Mouse (Mus musculus) liver, embryonic 11.5 days (tissue): ENCODE results near the gene Gm3453. TPM values are rescaled to one million over a fixed set of nuclear protein-coding genes. Genes with fewer than 3 reads are reported as not detected.
"Not testable (repeated sequence)": the region's sequence is repeated elsewhere in the genome, so short reads cannot be mapped to it uniquely, and the experiment has no call there.

ENCODE experiments used
- ATAC-seq: fragments of 200-750 bp; cut with Nextera tagmentation; replicated peaks from 2 replicates; pipeline ENCODE4 v1.8.0; 2017; ENCODE audit warnings: moderate number of reproducible peaks, mild to moderate bottlenecking, moderate TSS enrichment, moderate library complexity; ENCODE audit not compliant: low FRiP score
- DNase-seq: peaks from one replicate; pipeline ENCODE4 v3.0.0-alpha.2; 2017; ENCODE audit warnings: low spot score
- H3K27ac ChIP-seq: fragments of 300-500 bp; sonication (generic); 2 replicates; pipeline ENCODE4 v1.5.1; 2014; ENCODE audit warnings: mild to moderate bottlenecking, low read depth, low read length, control low read depth
- H3K27me3 ChIP-seq: fragments of 300-500 bp; sonication (generic); replicated peaks from 2 replicates; pipeline ENCODE4 v1.6.1; 2014; ENCODE audit warnings: low read length, mixed read lengths; ENCODE audit not compliant: control insufficient read depth, insufficient read depth
- H3K36me3 ChIP-seq: fragments of 300-500 bp; sonication (generic); 2 replicates; pipeline ENCODE4 v1.6.1; 2014; ENCODE audit warnings: mild to moderate bottlenecking, low read length, moderate library complexity, mixed read lengths; ENCODE audit not compliant: control insufficient read depth, insufficient read depth
- H3K4me1 ChIP-seq: fragments of 300-500 bp; sonication (generic); replicated peaks from 2 replicates; pipeline ENCODE4 v1.6.1; 2014; ENCODE audit warnings: low read length, mixed read lengths; ENCODE audit not compliant: control insufficient read depth, insufficient read depth
- H3K4me2 ChIP-seq: fragments of 300-500 bp; sonication (generic); 2 replicates; pipeline ENCODE4 v1.6.1; 2014; ENCODE audit warnings: mild to moderate bottlenecking, control low read depth, moderate library complexity
- H3K4me3 ChIP-seq: fragments of 300-500 bp; sonication (generic); 2 replicates; pipeline ENCODE4 v1.5.1; 2014; ENCODE audit warnings: low read depth, low read length, control low read depth
- H3K9ac ChIP-seq: fragments of 300-500 bp; sonication (generic); 2 replicates; pipeline ENCODE4 v1.6.1; 2014; ENCODE audit warnings: low read depth, low read length, control low read depth
- H3K9me3 ChIP-seq: fragments of 300-500 bp; sonication (generic); 2 replicates; pipeline ENCODE4 v1.6.1; 2016; ENCODE audit warnings: low read length, inconsistent platforms, mixed read lengths; ENCODE audit not compliant: control insufficient read depth
- WGBS: fragments of 180-500 bp; shearing (Covaris S2); extraction: QIAGEN DNeasy Blood & Tissue Kit; methylation state at CpG from one replicate; pipeline ENCODE4 v1.1.7; 2014; 5-methylcytosine and 5-hydroxymethylcytosine counted together
- polyA plus RNA-seq: library from polyadenylated mRNA; unstranded; fragments of >200 nt; fragmentation: Nextera tagmentation; extraction: Ambion mirVana; gene quantifications from 2 replicates; pipeline ENCODE4 v1.2.1, GENCODE M21; 2014

Gm3453 gene
- not detected in 2 replicates for polyA plus RNA-seq

- H3K4me2 ChIP-seq, DNase-seq, H3K9ac ChIP-seq, H3K9me3 ChIP-seq, H3K4me1 ChIP-seq, H3K36me3 ChIP-seq, H3K27ac ChIP-seq, H3K4me3 ChIP-seq, H3K27me3 ChIP-seq, ATAC-seq: not testable (repeated sequence)
- WGBS: 39% methylated on average over 2 of the region's 2 CpGs
Measured at GRCm38 (mm10) chr14:5979037-5979436, at the start of gene Gm3453. Gene Gm3453, minus strand, starts transcription at chr14:5979137.

GRCm38 (mm10) chr14:5987136-5987535, 8.2 kb upstream of the Gm3453 start:
- H3K4me2 ChIP-seq, H3K27me3 ChIP-seq, H3K9ac ChIP-seq, DNase-seq, H3K4me3 ChIP-seq, ATAC-seq, H3K36me3 ChIP-seq, H3K9me3 ChIP-seq, H3K27ac ChIP-seq, H3K4me1 ChIP-seq: not testable (repeated sequence)
- 74% methylated on average over 4 of the region's 7 CpGs for WGBS

GRCm38 (mm10) chr14:5962441-5962840, 16.5 kb downstream of the Gm3453 start:
- not testable (repeated sequence) for H3K9ac ChIP-seq, H3K36me3 ChIP-seq, H3K27ac ChIP-seq, H3K27me3 ChIP-seq, H3K9me3 ChIP-seq, H3K4me1 ChIP-seq, H3K4me2 ChIP-seq, H3K4me3 ChIP-seq, ATAC-seq, DNase-seq
- 20% methylated on average over 4 of the region's 4 CpGs for WGBS

GRCm38 (mm10) chr14:5961635-5962034, 17.3 kb downstream of the Gm3453 start, which contains the start of gene Gm3248:
Gene Gm3248, minus strand, starts transcription at chr14:5961745.
- WGBS: 0% methylated on average over 13 of the region's 23 CpGs
- H3K27me3 ChIP-seq, ATAC-seq, H3K9me3 ChIP-seq, H3K4me1 ChIP-seq, H3K36me3 ChIP-seq, H3K9ac ChIP-seq, H3K27ac ChIP-seq: not testable (repeated sequence)
- H3K4me2 ChIP-seq: peak within 1 kb of the TSS; percentile 60
- DNase-seq: peak; percentile 32
- peak within 1 kb of the TSS; percentile 30 for H3K4me3 ChIP-seq

GRCm38 (mm10) chr14:5961102-5961501, 17.8 kb downstream of the Gm3453 start:
- not testable (repeated sequence) for H3K9me3 ChIP-seq, H3K27ac ChIP-seq, ATAC-seq, H3K9ac ChIP-seq, H3K36me3 ChIP-seq, H3K27me3 ChIP-seq, H3K4me1 ChIP-seq
- peak overlapping the region; percentile 30 for H3K4me3 ChIP-seq
- WGBS: 4% methylated on average over 16 of the region's 24 CpGs
- peak; percentile 31 for DNase-seq
- peak overlapping the region; percentile 60 for H3K4me2 ChIP-seq

- not testable (repeated sequence) for DNase-seq, H3K4me2 ChIP-seq, H3K4me1 ChIP-seq, H3K9ac ChIP-seq, H3K9me3 ChIP-seq, H3K27ac ChIP-seq, ATAC-seq, H3K27me3 ChIP-seq, H3K36me3 ChIP-seq, H3K4me3 ChIP-seq
- WGBS: 0% methylated on average over 3 of the region's 10 CpGs
Measured at GRCm38 (mm10) chr14:5960479-5960878, 18.5 kb downstream of the Gm3453 start.

GRCm38 (mm10) chr14:5923276-5923675, 55.7 kb downstream of the Gm3453 start:
- not testable (repeated sequence) for H3K4me3 ChIP-seq, H3K4me1 ChIP-seq, H3K36me3 ChIP-seq, H3K9ac ChIP-seq, H3K27ac ChIP-seq, H3K4me2 ChIP-seq, ATAC-seq, H3K9me3 ChIP-seq, DNase-seq, H3K27me3 ChIP-seq
- 62% methylated on average over 7 of the region's 7 CpGs for WGBS

Other genes starting within 250 kb of the Gm3453 start
- not detected in 2 replicates for gene Gm3373, start 237.6 kb downstream of the Gm3453 start, polyA plus RNA-seq
- gene Gm3383, start 171.2 kb downstream of the Gm3453 start, polyA plus RNA-seq: 0.32 TPM in 1 of 2 replicates, not detected in the other
- not detected in 2 replicates for gene Gm3424, start 148.8 kb downstream of the Gm3453 start, polyA plus RNA-seq
- 0.16 TPM in 1 of 2 replicates, not detected in the other for gene Gm8237, start 98.8 kb downstream of the Gm3453 start, polyA plus RNA-seq
- gene Gm3248, start 17.4 kb downstream of the Gm3453 start, polyA plus RNA-seq: 0.08 and 0.29 TPM in 2 replicates
- gene Gm6337, start 79.1 kb upstream of the Gm3453 start, polyA plus RNA-seq: not detected in 2 replicates
- gene Gm8206, start 114.8 kb upstream of the Gm3453 start, polyA plus RNA-seq: 0.59 TPM in 1 of 2 replicates, not detected in the other
- gene Gm3468, start 129.5 kb upstream of the Gm3453 start, polyA plus RNA-seq: 0.43 and 0.73 TPM in 2 replicates
- not detected in 2 replicates for gene Gm3476, start 146.7 kb upstream of the Gm3453 start, polyA plus RNA-seq
- not detected in 2 replicates for gene Gm21560, start 240.2 kb upstream of the Gm3453 start, polyA plus RNA-seq